Mouse (Mus musculus) frontal cortex, postnatal 14 days (tissue): ENCODE measurements around the gene Gsg1l2.
A peak's percentile ranks its signal among the peaks of the same experiment; 100 is the strongest.

Source experiments
- DNase-seq, 2 experiments: peaks; one replicate each; pipeline ENCODE4 v3.0.0; 2022; ENCODE audit warnings: low spot score in 2 of 2

Gene Gsg1l2

DNA sequence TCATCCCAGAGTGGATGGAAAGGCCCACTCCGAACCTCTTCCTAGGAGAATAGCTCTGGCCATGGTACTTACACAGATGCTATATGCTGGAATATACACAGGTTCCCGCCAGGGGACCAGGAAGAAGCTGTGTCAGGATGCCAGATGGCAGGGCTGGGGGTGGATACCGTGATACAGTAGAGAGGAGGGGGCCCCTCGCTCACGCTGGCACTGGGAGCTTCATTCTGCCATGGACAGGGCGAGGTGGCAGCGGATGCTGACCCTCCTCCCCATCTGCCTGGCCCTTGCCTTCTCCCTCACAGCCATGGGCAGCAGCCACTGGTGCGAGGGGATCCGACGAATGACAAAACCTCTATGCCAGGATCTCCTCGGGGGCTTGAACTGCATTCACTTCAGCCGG is at the start of gene Gsg1l2:
TSS of gene Gsg1l2 (plus strand) at position 230 of the 400 bp plus-strand sequence.
- no peak for DNase-seq

DNA sequence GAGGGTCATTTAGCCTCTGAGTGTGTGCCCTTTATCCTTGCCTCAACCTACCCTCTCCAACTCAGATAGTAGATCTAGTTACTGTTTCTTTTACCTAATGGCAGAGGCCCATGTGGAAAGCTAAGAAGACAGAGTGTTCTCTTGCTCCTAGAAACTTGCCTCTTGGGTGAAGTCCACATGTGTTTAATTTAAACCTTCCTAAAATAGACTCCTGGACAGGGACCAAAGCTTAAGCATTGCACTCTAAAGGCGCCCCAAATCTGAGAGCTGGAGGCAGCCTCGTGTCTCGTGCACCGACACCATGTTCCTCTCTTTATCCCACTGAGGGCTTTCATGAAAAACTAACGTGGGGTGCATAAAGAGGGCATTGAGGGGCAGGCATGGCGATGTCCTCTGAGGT is 47.3 kb upstream of the Gsg1l2 start:
- DNase-seq: no peak

DNA sequence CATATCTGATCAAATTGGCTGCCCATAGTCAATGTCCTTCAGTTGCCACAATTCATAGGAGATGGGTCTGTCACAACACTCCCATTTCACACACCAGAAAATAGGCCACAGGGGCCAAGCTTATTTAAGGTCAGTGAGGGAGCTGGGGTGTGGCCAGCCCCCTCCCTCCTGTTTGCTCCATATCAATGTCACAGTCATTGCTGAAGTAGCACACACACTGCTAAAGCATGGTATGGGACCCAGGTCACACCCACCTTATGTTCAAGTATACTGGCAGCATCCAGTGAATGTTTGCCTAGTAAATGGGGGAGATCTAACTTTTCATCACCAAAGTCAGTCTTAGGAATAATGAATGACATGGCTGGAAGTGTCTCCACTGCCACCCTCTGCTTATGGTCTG is 45.7 kb upstream of the Gsg1l2 start:
- DNase-seq: no peak

DNA sequence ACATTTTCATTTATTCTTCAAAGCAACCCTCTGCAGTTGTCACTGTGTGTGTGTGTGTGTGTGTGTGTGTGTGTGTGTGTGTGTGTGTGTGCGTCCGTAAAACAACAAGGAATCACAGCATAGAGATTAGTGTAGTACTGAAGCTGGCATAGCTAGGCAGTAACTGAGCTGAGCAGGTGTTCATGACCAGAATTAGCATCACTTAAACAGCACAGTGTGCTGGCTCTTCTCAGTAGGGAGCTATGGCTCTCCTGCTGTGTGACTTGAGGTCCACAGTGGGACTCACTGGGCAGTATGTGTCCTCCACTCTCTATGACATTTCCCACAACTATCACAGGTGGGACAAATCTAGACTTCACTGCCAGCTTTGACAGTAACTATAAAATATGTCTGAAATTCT is 43.4 kb upstream of the Gsg1l2 start:
- DNase-seq: no peak

DNA sequence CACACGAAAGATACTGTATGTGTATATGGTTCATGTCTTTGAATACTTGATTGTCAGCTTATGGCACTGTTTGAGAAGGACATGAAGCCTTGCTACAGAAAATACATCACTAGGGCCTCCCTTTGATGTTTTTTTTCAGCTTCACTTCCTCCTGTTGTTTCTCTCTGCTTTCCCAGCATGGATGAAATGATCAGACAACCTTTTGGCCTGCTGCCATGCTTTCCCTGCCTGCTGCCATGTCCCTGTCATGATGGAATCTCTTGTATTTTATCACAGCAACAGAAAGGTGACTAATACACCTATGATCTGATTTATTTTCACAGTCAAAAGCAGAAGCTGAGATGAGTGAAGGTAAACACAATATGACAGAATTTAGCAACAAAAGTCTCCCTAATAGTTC is 40.7 kb upstream of the Gsg1l2 start:
- DNase-seq: no peak

DNA sequence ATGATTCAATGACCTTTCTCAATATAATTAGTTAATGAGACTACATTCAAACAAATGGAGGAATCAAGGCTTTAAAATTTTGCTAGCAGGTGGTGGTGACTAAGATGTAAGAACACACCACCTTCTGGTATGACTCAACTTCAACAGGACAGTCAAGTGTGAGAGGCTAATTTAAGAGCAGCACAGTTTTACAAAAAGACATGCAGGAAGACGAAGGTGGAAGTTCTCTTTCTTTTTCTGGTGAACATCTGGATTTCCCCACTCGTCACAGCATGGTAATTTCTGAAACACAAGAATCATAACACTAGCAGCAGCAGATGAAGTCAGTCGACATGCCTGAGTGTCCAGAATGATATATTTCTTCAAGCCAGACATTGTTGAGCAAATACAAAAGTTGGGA is 39.8 kb upstream of the Gsg1l2 start:
- no peak for DNase-seq

DNA sequence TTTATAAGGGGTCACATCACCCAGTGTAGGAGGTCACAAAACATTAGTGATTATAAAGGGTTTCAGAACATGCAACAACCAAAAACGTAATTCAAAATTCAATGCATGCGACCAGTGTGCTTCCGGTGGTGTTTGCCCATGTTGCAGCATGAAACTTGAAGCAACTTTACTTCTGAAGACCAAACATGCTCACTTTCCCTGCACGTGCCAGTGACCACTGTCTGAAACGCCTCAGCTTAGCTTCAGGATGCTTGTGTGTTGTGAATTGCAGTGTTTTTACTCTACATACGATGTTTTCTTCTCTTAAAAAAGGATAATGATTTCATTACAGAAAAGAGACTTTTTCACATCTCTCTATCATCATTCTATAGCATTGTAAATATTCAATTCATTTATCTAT is 36.1 kb upstream of the Gsg1l2 start:
- no peak for DNase-seq

DNA sequence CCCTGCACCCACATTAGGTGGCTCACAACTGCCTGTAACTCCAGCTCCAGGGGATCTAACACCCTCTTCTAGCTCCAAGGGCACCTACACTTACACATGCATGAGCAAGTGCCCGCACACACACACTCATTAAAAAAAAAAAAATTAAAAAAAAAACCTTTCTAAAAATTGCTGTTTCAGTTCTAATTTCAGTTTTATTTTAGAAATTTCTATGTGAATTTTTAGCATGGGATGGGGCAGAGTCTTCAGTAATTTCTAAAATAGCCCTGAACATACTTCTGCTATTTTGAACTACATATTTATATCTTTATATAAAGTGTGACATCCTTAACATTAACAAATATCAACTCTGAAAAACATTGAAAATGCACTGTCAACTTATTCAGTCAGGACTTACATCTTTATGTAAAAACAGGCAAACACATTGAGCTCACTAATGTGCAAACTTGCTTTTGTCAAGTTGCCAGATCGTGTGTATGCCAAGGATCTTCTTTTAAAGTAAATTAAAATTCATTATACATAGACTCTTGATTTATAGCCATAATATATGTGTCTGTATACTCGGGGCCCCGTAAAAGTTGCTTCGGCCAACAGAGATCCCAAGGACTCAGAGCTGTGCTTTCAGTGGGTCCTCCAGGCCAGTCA is 35.4 kb upstream of the Gsg1l2 start:
- no peak for DNase-seq

DNA sequence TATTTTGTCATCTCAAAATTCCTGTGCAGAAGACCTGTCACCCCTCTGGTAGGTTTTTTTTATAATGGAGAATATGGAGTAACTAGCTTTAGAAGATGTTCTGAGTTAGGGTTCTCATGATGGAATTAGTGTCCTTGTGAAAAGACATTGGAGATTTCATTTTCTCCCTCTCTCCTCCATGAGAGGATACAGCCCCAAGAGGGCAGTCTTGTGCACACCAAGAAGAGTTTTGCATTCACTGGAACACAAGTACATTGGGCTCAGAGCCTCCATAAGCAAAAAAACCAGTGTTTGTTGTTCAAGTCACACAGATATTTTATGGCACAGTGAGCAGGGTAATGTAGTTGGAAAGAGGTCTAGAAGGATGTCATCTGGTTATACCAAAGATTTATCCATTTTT is 32.8 kb upstream of the Gsg1l2 start:
- DNase-seq: no peak

DNA sequence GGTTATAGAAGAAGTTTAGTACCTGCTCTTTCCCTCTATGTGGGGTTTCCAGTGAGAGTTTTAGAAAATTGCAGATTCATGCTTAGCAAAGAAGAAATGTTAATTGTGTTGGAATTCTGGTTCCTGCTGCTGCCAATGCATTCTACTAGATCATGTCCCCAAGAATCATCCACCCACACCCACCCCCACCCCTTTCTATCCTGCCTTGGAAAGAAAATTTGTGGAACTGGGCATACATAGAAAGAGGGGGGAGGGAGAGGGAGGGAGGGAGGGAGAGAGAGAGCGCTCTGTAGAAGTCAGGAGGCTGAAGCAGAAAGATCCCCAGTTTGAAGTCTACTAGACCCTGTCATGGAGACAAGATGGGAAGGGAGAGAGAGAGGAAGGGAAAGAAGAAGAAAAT is 18.1 kb upstream of the Gsg1l2 start:
- DNase-seq: no peak

DNA sequence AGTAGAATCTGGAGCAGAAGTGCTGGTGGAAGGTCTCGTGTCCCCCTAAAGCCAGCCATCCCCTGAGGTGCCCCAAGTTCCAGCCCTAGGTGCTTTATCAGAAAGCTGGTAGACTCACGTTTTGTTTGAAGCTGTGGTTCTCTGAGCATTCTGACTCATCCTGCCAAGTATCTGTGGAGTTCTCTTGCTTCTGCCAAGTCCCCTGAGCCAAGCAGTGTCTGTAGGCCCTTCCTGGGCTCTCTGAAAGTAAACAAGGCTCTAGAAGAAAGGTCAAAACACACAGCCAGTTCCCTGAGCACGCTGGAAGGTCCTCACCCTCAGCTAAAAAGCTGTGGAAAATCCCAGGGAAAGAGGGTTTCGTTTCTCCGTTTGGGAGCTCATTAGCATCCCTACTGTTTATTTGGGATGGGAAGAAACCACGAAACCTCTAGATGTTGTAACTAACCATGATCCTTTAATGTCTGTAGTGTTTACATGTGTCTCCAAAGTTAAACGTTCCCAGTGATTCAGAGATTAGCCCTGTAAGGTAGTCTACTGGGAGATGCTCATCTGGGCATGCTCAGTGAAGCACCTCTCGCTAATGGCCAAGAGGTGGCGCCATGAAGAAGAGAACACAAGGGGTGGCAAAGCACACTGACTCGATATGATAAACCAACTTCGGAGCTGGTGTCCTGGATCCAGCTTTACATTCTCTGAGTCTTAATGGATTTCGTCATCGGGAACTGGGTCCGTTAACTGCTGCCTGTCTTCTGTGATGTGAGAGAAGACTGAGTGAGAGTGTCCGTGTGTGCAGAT is 16.8 kb upstream of the Gsg1l2 start:
- DNase-seq: no peak

DNA sequence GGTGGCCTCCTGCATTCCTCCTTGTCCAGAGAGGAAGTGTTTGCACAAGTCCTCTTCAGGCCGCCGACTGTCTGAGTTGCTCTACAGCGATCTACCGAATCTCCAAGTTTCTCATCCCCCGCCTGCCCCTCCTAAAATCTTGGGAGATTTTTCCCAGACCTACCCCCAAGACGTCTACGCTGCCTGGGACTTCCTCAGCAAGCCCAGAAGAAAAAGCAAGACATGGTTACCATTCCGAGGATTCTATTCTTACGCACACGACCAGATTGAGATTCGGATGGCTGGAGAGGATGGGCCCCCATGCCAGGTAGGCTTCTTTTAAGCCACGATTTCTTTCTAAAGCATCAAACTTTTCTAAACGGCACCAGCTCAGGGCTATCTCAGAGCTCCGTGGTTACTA is 3.4 kb upstream of the Gsg1l2 start, which contains the start of gene Glp2r:
TSS of gene Glp2r (minus strand) at position 101 of the 400 bp plus-strand sequence.
- no peak for DNase-seq

DNA sequence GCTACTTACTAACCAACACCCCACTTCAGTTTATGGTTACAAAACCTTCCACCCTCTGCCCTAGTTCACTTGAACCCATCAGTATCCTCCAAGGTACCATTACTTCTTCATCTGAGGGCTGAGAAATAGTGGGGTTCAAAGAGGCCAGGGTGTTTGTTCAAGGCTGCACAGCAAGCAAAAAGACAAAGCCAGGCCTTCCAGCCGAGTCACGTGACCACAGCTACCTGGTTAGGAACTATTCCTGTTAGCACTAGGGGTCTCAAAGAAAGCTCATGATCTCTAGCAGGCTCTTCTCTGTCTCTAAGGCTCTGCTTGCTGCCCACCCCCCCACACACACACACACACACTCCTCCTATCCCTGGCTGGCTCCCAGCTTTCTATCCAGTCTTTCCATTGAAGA is 2.7 kb upstream of the Gsg1l2 start:
- no peak for DNase-seq

DNA sequence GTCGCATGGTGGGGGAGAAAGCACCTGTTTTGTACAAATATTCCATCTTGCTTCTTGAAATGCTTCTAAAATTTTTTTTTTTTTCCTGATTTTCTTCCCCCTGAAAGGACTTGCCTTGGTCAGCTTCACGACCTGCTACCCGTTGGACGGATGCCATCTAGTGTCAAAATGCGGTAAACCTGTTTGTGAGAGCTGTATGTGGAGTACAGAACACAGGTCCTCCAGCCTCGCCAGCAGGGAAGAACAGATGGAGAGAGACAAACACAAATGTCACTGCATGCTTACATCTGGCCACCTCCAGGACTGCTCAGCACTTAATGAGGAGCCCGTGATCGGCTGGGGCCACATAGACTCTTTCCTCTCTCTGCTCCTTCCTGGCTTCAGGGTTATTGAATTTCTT is 1.8 kb upstream of the Gsg1l2 start:
- DNase-seq: peak; percentile 47 to 55

DNA sequence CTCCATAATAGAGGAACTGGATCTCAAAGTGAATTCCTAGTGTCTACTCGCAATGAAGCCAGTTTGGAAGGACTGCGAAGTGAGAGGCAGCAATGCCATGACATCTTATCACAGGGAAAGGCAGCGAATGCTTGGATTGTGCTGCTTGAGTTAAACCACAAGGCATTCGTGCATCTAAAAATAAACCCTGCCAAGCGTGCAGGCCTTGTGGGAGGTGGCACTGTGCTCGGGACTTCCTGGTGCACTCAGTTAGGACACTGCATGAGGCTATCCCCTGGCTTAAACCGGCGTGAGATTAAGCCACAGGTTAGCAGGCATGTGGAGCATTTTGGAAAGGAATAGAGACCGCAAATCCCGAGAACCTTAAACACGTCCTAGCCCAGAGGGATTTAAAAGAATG is 15.8 kb downstream of the Gsg1l2 start:
- DNase-seq: no peak

DNA sequence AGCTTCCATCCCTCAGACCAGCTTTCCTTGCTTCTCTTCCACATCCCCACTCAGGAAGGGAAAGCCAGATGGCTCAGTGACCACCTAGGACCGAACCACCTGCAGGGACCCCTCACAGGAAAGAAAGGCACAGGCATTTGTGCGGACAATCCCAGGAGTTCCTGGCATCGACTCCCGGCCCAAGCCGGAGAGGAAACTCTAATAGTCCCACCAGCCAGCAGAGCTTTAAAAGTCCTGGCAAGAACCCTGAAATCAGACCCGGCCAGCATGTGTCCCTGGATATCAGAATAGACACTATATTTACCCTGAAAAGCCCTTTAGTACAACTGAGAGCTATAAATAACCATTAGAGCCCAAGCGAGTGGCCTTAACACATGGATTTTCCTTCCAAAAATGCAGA is 23.5 kb downstream of the Gsg1l2 start, which contains the start of gene Dhrs7c:
TSS of gene Dhrs7c (plus strand) at position 257 of the 400 bp plus-strand sequence.
- no peak for DNase-seq

DNA sequence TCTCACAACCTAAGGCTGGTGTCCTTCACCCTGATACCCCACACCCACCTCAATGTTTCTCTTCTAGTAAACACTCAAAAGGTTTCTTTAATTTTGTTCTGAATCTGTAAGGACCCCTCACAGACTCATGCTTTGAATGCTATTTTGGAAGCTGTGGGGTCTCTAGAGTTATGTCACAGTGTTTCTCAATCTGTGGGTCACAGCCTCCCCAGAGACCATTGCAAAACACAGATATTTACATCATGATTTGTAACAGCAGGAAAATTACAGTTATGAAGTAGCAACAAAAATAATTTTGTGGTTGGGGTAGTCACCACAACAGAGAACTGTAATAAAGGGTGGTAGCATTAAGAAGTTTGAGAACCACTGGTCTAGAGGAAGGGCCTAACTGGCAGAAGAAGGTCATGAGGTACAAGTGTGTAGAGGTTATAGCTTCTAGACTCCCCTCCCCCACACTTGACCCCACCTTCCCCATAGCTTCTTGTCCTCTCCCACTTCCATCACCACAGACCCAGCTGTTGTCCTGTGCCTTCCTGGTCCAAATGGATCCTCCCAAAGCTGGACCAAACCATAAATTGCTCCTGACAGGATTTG is 25.8 kb downstream of the Gsg1l2 start:
- DNase-seq: no peak

DNA sequence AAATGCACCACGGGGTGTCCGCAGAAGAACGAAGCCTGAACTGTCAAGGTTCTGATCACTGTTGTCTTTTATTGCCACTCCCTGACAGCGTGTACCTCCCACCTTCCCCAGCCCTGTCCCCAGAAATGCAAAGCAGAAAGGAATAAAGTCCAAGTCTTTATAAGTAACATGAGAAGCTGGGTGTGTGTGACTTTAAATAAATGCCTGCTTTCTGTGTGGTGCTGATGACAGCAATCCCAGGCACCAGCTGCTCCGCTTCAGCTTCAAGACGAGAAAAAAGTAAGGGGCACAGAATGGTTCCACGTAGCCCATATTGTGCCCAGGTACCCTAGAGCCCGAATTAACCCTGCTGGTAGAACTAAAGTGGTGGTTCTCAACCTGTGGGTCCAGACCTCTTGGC is 26.8 kb downstream of the Gsg1l2 start:
- no peak for DNase-seq

DNA sequence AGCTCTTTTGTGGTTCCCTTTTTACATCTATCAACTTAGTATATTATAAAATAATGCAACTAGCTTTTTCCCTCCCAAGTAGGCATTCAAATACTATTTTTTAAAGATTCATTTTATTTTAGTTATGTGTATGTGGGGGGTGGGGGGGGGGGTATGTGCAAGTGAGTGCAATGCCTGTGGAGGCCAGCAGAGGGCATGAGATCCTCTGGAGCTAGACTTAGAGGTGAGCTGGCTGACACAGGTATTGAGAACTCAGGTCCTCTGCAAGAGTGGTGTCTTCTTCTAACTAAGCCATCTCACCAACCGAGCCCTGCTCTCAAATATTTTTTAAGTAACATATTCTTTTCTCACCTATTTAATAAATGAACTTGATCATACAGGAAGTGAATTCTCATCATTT is 31.1 kb downstream of the Gsg1l2 start:
- no peak for DNase-seq

DNA sequence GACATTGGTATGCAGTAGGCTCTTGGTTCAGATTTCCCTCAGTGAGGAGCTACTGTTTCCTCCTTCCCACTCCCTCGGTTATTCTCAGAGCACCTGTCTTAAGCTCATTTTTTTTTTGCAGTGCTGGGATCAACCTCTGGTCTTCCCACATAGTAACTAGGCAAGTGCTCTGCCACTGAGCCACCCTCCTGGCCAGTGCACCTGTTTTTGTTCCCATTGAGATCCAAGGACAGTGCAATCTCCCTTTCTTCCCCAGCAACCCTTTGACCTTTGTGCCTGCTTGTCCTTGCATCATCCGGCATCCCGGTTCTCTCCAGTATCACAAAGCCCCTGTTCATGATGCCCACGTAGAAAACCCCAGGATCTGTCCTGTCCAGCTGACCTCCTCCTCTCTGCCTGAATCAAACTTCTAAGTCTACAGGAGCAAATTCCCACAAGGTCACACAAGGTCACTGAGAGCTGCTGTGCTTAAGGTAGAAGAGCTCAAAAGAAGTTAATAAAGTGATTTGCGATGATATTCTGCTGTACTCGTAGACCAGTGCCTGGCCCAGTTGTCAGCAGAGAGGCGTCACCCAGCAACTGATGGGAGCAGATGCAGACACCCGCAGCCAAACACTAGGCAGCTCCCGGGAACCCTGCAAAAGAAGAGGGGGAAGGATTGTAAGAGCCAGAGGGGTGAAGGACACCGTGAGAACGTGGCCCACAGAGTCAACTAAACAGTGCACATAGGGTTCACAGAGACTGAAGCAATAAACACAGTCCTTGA is 32.6 kb downstream of the Gsg1l2 start:
- no peak for DNase-seq

DNA sequence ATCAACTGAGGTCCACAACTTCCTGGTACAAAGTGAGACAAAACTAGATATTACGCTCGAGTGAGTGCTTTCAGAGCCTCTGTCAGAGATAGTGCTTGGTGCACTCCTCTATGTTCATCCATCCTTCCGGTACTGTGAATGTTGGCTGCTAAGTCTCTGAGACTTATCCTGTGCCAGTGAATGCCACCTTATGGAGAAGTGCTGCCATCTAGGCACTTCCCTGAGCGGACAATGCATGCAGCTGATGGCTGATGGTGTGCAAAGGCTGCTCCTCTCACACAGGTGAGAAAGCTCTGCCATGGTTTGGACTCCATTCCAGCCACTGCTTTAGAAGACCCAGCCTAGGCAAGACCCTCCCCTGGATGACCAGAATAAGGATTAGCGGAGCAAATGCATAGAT is 33.6 kb downstream of the Gsg1l2 start:
- DNase-seq: no peak

DNA sequence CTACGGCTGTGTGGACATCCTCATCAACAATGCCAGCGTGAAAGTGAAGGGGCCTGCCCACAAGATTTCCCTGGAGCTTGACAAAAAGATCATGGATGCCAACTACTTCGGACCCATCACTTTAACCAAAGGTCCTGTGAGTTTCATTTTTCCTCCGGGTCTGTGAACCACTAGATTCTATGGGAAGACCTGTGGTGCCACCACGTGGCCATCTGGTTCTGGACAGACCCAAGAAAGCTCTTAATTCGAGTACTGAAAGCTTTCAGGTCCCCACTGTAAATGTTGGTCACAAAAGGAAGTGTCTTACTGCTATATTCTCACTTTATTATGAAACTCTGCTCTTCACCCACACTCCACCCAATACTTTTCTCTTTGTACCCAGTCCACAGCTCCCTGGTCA is 37.1 kb downstream of the Gsg1l2 start:
- DNase-seq: no peak
